Mouse (Mus musculus) cerebellum, adult 8-10 months (tissue): ENCODE results near the gene Mapkapk5.

Experiments used
- DNase-seq: peaks from one replicate; pipeline ENCODE4 v3.0.0; 2022

The Mapkapk5 gene

GRCm38 (mm10) chr5:121545793-121546529 lies at the start of gene Mapkapk5:
Gene Mapkapk5 (minus strand): TSS chr5:121545905.
- peak; percentile 98 for DNase-seq

- no peak for DNase-seq
Measured at GRCm38 (mm10) chr5:121594714-121595313, 49.1 kb upstream of the Mapkapk5 start.

- peak; percentile 59 for DNase-seq
Measured at GRCm38 (mm10) chr5:121593451-121594401, 48.0 kb upstream of the Mapkapk5 start, which contains the start of gene Aldh2. Gene Aldh2 (minus strand): TSS chr5:121593824.

GRCm38 (mm10) chr5:121592816-121593407 lies 47.2 kb upstream of the Mapkapk5 start:
- no peak for DNase-seq

DNA sequence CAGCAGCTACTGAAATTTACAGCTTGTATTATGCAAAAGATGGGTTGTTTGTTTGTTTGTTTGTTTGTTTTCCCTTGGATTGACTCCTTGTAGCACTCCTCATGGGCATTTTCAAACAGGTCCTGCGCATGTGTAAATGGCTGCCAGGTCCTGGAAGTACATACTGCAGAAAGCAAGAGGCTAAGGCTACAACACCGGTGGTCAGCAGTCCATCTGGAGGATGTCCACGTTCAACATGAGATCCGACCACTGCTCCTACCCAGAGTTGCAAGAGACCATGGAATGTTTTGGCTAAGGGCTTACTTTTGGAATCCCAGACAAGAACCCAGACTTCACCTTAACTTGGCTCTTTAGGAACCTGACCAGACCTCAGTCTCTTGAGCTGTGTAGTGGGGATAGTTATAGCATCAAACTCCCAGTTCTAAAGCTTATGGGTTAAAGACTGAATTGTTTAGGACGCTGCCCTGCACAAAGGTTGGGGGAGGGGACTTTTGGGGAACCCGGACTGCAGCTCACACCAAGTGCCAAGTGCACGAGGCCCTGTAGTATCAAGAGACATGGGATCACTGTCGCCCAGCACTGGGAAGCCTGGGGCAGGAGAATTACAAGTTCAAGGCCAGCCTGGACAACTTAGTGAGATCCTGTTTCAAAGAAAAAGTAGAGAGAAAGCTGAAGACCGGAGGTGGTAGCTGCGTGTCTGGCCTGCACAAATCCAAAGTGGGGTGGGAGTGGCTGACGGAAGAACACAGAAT lies 46.5 kb upstream of the Mapkapk5 start:
- no peak for DNase-seq

DNA sequence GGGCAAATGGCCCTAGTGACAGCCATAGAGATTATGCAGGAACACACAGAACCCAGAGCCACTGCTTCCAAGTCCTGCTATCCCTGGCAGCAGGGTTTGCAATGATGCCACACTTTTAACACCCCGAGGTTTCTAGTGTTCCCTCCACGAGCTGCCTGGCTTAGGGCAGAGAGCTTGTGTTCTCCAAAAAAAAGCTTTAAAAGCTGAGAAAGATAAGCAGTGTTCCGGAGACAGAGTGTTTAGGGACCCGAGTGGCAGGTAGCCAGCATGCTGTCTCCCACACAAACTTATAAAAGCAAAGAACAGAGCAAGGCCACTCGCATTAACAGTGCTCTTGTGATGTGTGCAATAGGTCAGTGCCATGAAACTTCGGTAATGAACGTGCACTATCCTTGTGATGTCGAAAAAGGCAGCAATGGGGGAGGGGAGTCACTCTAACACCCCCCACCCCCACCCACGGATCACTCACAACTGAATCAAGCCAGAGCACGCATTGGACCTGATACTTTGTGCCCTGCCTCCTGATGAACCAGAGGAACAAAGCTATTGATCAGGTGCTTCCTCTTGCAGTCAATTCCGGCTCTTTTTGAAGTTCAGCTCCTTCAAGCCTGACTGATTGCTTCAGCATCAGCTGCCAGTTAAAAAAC lies 45.8 kb upstream of the Mapkapk5 start:
- no peak for DNase-seq

GRCm38 (mm10) chr5:121589928-121590327 lies 44.2 kb upstream of the Mapkapk5 start:
- no peak for DNase-seq

GRCm38 (mm10) chr5:121586400-121587039 lies 40.8 kb upstream of the Mapkapk5 start:
- DNase-seq = no peak

GRCm38 (mm10) chr5:121585699-121586098 lies 40.0 kb upstream of the Mapkapk5 start:
- DNase-seq = no peak

- no peak for DNase-seq
Measured at GRCm38 (mm10) chr5:121585005-121585404, 39.3 kb upstream of the Mapkapk5 start.

- peak; percentile 60 for DNase-seq
Measured at GRCm38 (mm10) chr5:121583765-121584501, 38.2 kb upstream of the Mapkapk5 start.

GRCm38 (mm10) chr5:121581945-121582344 lies 36.2 kb upstream of the Mapkapk5 start:
- DNase-seq = no peak

DNA sequence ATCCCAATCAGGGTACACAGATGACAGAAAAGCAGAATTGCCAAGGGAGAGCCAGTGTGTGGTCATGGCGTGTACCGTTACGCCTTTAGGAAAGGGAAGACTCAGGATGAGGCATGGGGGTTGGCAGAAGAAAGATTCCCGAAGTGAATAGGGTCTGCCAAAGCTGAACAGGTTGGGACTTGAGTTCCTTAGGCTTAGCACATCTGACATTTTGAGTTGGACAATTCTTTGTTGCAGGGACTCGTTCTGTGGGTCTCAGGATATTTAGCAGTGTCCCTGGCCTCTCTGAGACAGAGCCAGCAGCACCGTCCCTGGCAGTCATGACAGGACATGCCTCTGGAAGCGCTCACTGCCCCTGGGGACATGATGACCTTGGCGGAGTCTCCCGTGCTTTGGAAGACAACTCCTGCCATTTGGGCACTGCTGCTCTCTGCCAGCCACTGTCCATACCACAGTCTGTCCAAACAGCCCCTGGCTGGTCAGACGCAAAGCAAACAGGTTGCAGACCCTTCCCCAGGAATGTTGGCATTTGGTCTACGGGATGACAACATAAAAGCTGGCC lies 31.3 kb upstream of the Mapkapk5 start:
- DNase-seq = no peak

DNA sequence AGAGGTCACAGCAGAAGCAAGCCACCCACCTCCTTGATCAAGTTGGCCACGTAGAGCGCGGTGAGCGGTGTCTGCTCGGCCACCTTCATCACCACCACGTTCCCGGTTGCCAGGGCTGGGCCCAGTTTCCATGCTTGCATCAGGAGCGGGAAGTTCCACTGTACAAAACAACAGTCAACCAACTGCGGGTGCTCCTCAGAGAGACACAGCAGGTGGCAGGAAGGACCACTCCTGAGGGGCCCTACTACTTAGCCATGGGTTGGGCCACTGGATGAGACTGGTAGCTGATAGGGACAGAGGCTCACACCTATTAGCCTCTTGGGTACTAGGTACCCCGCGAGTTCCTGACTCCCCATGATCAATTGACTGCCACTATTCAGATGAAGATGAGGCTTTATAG lies 30.2 kb upstream of the Mapkapk5 start:
- no peak for DNase-seq

- DNase-seq = no peak
Measured at GRCm38 (mm10) chr5:121574145-121574544, 28.4 kb upstream of the Mapkapk5 start.

DNA sequence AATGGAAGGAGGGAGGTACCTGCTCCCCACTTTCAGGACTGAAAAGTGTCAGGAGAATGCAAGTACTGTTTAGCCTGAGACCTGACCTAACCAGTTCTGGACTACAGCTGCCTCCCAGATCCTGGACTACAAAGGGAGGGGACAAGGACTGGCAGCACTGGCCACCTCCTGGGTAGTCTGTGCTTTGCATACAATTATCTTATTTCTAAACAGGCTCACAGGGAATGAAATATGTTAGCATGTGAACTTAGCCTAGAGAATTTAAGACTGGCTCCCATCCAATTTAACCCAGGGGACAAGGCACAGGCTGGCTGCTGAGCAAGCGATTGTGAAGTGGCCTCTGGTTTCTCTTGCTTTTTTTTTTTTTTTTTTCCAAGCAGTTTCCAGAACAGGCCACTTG lies 25.1 kb upstream of the Mapkapk5 start:
- no peak for DNase-seq

DNA sequence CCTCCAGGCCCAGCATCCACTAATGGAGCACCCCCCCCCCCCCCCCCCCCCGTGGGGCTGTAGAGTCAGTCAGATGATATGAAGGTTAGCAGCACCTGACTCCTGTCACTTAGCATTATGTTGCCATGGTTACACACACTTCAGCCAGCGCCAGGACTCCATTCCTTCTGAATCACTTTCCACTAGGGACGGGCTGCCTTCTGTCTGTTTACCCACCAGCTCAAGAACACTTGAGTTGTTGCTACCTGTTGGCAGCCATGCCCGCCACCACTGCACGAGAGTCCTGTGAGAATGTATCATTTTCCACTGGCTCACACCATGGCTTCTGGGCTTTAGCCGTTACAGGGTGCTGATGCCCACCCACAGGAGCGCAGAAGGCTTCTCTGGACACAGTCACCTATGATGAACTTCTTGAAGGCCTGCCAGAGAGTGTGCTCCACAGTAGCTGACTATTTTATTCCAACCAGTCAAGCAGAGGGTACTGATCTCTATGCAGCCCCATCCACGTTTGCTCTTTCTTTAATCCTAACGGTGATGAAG lies 24.2 kb upstream of the Mapkapk5 start:
- DNase-seq = no peak

DNA sequence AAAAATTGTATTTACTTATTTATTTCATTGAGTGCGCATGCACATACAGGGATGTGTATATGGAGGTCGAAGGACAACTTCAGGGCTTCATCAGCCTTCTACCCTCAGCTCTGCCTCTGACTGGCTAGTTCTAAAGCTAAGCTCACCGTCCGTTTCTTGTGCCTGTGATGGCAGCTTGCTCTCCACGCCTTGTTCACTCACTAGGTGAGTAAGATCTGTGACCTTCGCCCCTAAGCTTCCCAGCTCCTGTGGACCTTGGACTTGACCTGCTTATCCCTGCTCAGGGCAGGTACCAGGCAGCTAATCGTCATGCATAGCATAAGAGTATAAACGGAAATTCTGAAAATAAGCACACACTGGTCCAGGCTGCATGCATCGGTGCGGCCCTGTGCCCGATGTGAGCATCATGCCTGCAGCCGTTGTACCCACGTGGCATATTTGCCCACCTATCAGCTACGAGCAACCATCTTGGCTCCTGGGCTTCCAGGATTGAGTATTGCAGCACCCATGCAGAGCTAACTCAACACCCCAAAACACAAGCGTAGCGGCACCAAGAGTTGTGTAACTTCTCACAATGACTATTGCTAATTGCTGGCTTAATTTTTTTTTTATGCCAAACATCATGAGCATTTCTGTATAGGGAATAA lies 20.5 kb upstream of the Mapkapk5 start:
- DNase-seq = no peak

DNA sequence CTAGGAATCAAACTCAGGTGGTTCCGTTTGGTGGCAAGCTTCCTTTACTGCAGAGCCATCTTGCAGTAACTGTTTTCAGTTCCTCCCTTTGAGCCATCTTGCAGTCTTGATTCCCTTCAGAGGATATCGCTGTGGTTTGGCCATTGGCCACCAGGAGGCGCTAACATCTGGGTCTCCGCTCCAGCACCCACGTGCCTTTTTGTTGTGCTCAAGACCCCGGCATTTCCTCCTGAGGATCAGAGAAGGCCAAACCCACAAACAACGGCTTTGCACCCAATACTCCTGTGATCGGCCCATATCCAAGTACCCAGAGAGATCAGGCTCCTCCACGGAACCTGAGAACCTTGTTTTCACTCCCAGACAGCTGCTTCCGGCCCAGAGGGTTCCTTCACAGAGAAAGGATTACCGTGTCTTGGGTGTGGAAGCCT lies 18.8 kb upstream of the Mapkapk5 start:
- peak; percentile 64 for DNase-seq
